Mouse (Mus musculus) olfactory bulb, adult 2 months (tissue): Measurements from ENCODE around the gene Nos2.

Experiments used
- CTCF ChIP-seq: fragments of 200-500 bp; IDR thresholded peaks from 2 replicates; pipeline ENCODE4 v1.5.1; 2012; ENCODE audit warnings: low read depth, mild to moderate bottlenecking, low read length, moderate library complexity; ENCODE audit not compliant: insufficient read depth
- POLR2A ChIP-seq: fragments of 200-500 bp; IDR thresholded peaks from 2 replicates; pipeline ENCODE4 v1.6.1; 2012; ENCODE audit warnings: mild to moderate bottlenecking, low read depth, low read length, moderate library complexity; ENCODE audit not compliant: insufficient read depth

- no peak for TF ChIP-seq POLR2A
- no peak for TF ChIP-seq CTCF
Measured at GRCm38 (mm10) chr11:78916410-78916809, 4.2 kb upstream of the Nos2 start.
